Mouse (Mus musculus): ENCODE data around the gene Hs3st3a1. TPM values are rescaled to one million over a fixed set of nuclear protein-coding genes. Genes with fewer than 3 reads are reported as not detected.

The Hs3st3a1 gene
- total and polyA plus RNA-seq, 3 experiments = 0.31 to 0.45 (median 0.35) TPM

DNA sequence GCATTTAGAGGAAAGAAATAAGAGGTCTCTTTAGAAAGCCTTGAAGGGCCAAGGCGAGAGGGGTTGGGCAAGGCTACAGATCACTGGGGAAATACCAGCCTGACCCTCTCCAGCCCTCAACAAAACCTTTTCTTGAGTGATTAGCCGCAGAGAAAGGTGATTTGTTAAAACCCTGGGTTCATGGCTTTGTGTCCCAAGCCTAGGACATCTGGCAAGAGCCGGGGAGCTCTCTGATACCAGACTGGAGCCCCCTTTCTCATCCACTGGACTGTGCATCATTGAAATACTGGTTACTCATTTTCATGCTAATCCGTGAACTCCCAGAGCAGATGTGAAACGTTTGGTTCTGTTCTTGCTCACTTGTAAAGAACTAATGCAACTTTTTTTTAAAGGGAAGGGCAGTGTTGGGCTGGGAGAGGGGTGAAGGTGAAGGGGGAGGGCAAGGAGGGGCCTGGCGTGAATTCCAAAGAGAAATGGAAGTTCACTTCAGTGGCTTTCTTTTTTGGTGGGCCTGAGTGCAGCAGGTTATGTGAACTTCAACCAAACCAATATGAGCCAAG lies 34.5 kb upstream of the Hs3st3a1 start:
- Histone ChIP-seq H3K9ac (ENCODE audit: low read depth, low read length) (no peak overlapping the region), H3K27ac (no peak overlapping the region), H3K27me3 (ENCODE audit: control insufficient read depth, insufficient read depth, low read length) (no peaks in the 10 kb centered on the region), H3K79me2 (replicated peaks; ENCODE audit: control insufficient read depth, insufficient read depth, low read length) (no peaks in the 10 kb centered on the region; the same call in 1 of the 2 replicates), H3K4me1 (ENCODE audit: control insufficient read depth, insufficient read depth, low read length) (no peaks in the 10 kb centered on the region), H3K36me3 (ENCODE audit: control insufficient read depth, insufficient read depth, low read length) (no peaks in the 10 kb centered on the region), H3K4me3 (no peak overlapping the region)
- WGBS = 65% methylated on average over 6 of the region's 6 CpGs
- intact Hi-C loops (cut with DNase I) = no loop called here
- TF ChIP-seq POLR2A (IDR thresholded peaks at IDR 0.05; ENCODE audit: insufficient read depth, low read depth, low read length) = no peak
- TF ChIP-seq EP300 (IDR thresholded peaks at IDR 0.05; ENCODE audit: insufficient read depth, low read depth, low read length) = no peak
- no peak for TF ChIP-seq CTCF (IDR thresholded peaks at IDR 0.05)
- no peak for DNase-seq

DNA sequence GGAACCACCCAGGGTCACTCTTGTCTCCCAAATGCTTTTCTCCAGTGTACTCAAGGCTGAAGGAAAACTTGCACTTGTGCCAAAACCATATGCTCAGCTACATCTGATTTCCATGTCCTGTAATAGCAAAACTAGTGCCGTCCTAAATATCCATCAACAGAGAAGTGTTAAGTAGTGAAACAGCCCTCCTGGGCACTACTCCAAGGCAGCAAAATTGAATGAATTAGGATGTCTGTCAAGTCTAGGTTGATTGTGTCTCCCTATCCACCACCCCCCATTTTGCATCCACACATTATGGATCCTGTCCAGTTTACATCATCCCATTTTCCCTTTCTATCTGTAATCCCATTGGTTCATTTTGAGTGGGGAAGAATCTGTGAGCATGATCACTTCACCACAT lies 16.2 kb upstream of the Hs3st3a1 start:
- Histone ChIP-seq H3K79me2 (replicated peaks; ENCODE audit: control insufficient read depth, insufficient read depth, low read length) (no peaks in the 10 kb centered on the region), H3K27me3 (ENCODE audit: control insufficient read depth, insufficient read depth, low read length) (no peaks in the 10 kb centered on the region), H3K36me3 (ENCODE audit: control insufficient read depth, insufficient read depth, low read length) (no peaks in the 10 kb centered on the region), H3K9ac (ENCODE audit: low read depth, low read length) (no peak overlapping the region), H3K27ac (no peak overlapping the region), H3K4me3 (no peak overlapping the region), H3K4me1 (ENCODE audit: control insufficient read depth, insufficient read depth, low read length) (no peaks in the 10 kb centered on the region)
- DNase-seq = no peak
- intact Hi-C loops (cut with DNase I) = no loop called here
- WGBS = 23% methylated on average over 1 of the region's 1 CpGs
- TF ChIP-seq POLR2A (IDR thresholded peaks at IDR 0.05; ENCODE audit: insufficient read depth, low read depth, low read length) (no peak), CTCF (IDR thresholded peaks at IDR 0.05) (no peak), EP300 (IDR thresholded peaks at IDR 0.05; ENCODE audit: insufficient read depth, low read depth, low read length) (no peak)

DNA sequence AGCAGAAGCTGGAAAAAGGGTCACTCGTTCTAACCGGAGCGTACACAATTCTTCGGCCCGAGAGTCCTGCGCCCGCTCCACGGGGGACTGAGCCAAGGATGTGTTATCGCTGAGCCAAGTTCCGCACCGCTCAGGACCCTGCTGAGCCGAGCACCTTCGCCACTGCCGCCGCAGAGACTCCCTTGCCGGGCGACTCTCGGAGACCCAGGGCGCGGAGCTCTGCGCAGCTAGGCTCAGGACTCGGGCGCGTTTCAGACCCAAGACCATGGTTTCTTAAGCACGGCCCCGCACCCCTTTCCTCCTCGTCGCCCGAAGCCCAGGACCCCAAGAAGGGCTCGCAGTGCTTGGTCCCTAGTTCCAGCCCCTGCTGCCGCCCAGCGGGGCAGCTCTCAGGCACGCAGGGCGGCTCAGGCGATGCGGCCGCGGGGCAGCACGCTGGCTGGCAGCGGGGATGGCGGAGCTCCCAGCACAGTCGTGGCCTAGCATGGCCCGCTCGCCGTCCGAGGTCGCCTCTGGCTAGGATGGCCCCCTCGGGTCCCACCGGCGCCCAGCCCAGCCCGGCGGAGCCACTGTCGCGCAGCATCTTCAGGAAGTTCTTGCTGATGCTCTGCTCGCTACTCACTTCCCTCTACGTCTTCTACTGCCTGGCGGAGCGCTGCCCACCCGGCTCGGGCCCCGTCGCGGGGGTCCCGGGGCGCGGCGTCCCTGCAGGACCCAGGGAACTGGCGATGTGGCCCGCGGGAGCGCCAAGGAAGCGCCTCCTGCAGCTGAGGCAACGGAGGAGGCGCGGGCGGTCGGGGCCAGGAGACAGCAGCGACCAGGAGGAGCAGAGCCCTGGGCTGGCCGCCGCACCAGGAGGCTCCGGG lies 647 bp downstream of the Hs3st3a1 start:
- Histone ChIP-seq H3K27ac (peak overlapping the region; percentile 52), H3K27me3 (ENCODE audit: control insufficient read depth, insufficient read depth, low read length) (peaks cover 12% of the 10 kb centered on the region), H3K79me2 (replicated peaks; ENCODE audit: control insufficient read depth, insufficient read depth, low read length) (no peaks in the 10 kb centered on the region), H3K4me1 (ENCODE audit: control insufficient read depth, insufficient read depth, low read length) (no peaks in the 10 kb centered on the region; the same call in 1 of the 2 replicates), H3K9ac (ENCODE audit: low read depth, low read length) (peak overlapping the region; percentile 78), H3K36me3 (ENCODE audit: control insufficient read depth, insufficient read depth, low read length) (no peaks in the 10 kb centered on the region), H3K4me3 (peak overlapping the region; percentile 51)
- DNase-seq = peak; percentile 38 to 60
- no peak for TF ChIP-seq CTCF (IDR thresholded peaks at IDR 0.05)
- no peak for TF ChIP-seq EP300 (IDR thresholded peaks at IDR 0.05; ENCODE audit: insufficient read depth, low read depth, low read length)
- TF ChIP-seq POLR2A (IDR thresholded peaks at IDR 0.05; ENCODE audit: insufficient read depth, low read depth, low read length) = no peak
- intact Hi-C loops (cut with DNase I) = no loop called here
- WGBS = under 1% methylated on average over 81 of the region's 81 CpGs

DNA sequence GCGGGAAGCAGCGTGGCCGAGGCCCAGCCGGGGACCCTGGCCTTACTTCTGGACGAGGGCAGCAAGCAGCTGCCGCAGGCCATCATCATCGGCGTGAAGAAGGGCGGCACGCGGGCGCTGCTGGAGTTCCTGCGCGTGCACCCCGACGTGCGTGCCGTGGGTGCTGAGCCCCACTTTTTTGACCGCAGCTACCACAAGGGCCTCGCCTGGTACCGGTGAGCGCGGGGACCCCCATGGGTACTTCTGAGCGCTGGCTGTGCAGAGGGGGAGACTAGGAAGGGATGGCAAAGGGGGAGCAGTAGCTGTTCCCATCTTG lies 1.2 kb downstream of the Hs3st3a1 start, which contains the start of gene F930015N05Rik:
Gene F930015N05Rik, minus strand, starts transcription at position 242 of the 316 bp plus-strand sequence.
- H3K79me2 ChIP-seq (replicated peaks; ENCODE audit: control insufficient read depth, insufficient read depth, low read length) = no peaks in the 10 kb centered on the region
- WGBS = 2% methylated on average over 24 of the region's 24 CpGs
- H3K4me3 ChIP-seq = peak within 1 kb of the TSS; percentile 51
- H3K9ac ChIP-seq (ENCODE audit: low read depth, low read length) = peak within 1 kb of the TSS; percentile 78
- peaks cover 12% of the 10 kb centered on the region for H3K27me3 ChIP-seq (ENCODE audit: control insufficient read depth, insufficient read depth, low read length)
- DNase-seq = no peak
- peak within 1 kb of the TSS; percentile 52 for H3K27ac ChIP-seq
- TF ChIP-seq CTCF (IDR thresholded peaks at IDR 0.05) (no peak), POLR2A (IDR thresholded peaks at IDR 0.05; ENCODE audit: insufficient read depth, low read depth, low read length) (no peak), EP300 (IDR thresholded peaks at IDR 0.05; ENCODE audit: insufficient read depth, low read depth, low read length) (no peak)
- intact Hi-C loops (cut with DNase I) = no loop called here
- H3K4me1 ChIP-seq (ENCODE audit: control insufficient read depth, insufficient read depth, low read length) = no peaks in the 10 kb centered on the region; the same call in 1 of the 2 replicates
- H3K36me3 ChIP-seq (ENCODE audit: control insufficient read depth, insufficient read depth, low read length) = no peaks in the 10 kb centered on the region

DNA sequence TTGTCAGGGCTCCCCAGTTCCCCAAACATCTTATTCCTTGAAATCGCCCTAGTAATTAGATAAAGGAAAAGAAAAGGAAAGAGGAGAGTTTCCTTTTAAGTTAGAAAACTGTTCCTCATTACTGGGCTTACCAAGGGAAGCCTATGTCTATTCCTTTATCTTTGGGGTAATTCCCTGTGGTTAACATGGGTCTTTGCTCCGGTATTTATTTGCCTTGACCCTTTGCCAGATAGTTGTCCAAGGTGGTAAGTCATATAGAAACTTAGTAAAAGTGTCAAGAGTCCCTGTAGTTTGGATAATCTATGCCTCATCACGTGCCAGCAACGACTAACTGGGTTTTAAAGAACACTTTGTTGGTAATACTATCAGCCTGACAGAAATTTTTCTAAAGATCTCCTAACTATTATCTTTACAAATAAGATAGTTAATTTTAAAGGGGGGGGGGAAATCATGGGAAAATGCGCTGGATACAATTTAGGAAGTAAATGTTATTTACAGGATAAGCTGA lies 1.7 kb downstream of the Hs3st3a1 start:
- Histone ChIP-seq H3K79me2 (replicated peaks; ENCODE audit: control insufficient read depth, insufficient read depth, low read length) (no peaks in the 10 kb centered on the region), H3K36me3 (ENCODE audit: control insufficient read depth, insufficient read depth, low read length) (no peaks in the 10 kb centered on the region), H3K4me1 (ENCODE audit: control insufficient read depth, insufficient read depth, low read length) (no peaks in the 10 kb centered on the region; the same call in 1 of the 2 replicates), H3K4me3 (no peak overlapping the region; the same call in 1 of the 2 replicates), H3K9ac (ENCODE audit: low read depth, low read length) (no peak overlapping the region), H3K27ac (no peak overlapping the region), H3K27me3 (ENCODE audit: control insufficient read depth, insufficient read depth, low read length) (peaks cover 10% of the 10 kb centered on the region)
- DNase-seq = no peak
- intact Hi-C loops (cut with DNase I) = no loop called here
- WGBS = 50% methylated on average over 5 of the region's 5 CpGs
- TF ChIP-seq POLR2A (IDR thresholded peaks at IDR 0.05; ENCODE audit: insufficient read depth, low read depth, low read length) (no peak), CTCF (IDR thresholded peaks at IDR 0.05) (no peak), EP300 (IDR thresholded peaks at IDR 0.05; ENCODE audit: insufficient read depth, low read depth, low read length) (no peak)

DNA sequence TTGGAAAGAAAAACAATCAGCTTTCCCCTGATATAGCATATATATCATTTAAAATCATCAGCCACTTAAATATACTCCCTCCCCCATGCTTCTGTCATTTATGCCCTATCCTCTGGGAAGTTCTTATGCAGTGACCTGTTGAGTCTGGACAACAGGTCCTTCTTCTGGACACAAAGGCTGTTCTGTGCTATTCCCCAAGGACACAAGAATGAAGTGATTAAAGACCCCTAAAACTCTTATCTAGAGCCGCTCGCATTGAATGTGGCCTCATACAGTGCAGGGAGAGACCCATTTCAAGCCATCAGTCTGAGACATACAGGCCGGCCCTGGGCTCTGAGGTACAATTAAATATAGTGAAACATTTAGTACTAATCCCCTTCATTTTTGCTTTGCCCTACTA lies 2.6 kb downstream of the Hs3st3a1 start:
- TF ChIP-seq CTCF (IDR thresholded peaks at IDR 0.05) (no peak), EP300 (IDR thresholded peaks at IDR 0.05; ENCODE audit: insufficient read depth, low read depth, low read length) (no peak), POLR2A (IDR thresholded peaks at IDR 0.05; ENCODE audit: insufficient read depth, low read depth, low read length) (no peak)
- intact Hi-C loops (cut with DNase I) = no loop called here
- H3K9ac ChIP-seq (ENCODE audit: low read depth, low read length) = no peak overlapping the region
- no peak overlapping the region for H3K4me3 ChIP-seq
- H3K79me2 ChIP-seq (replicated peaks; ENCODE audit: control insufficient read depth, insufficient read depth, low read length) = no peaks in the 10 kb centered on the region
- H3K36me3 ChIP-seq (ENCODE audit: control insufficient read depth, insufficient read depth, low read length) = no peaks in the 10 kb centered on the region
- H3K27me3 ChIP-seq (ENCODE audit: control insufficient read depth, insufficient read depth, low read length) = peaks cover 10% of the 10 kb centered on the region
- no peak overlapping the region for H3K27ac ChIP-seq
- no peak for DNase-seq
- no peaks in the 10 kb centered on the region; the same call in 1 of the 2 replicates for H3K4me1 ChIP-seq (ENCODE audit: control insufficient read depth, insufficient read depth, low read length)
- 92% methylated on average over 3 of the region's 3 CpGs for WGBS
